Mouse (Mus musculus) liver, embryonic 14.5 days (tissue): ENCODE measurements around the gene Ubash3b.

Experiments used
- CTCF ChIP-seq: IDR thresholded peaks from 2 replicates; pipeline ENCODE4 v1.5.1; 2016; ENCODE audit warnings: antibody characterized with exemption, low read depth, control low read depth
- EP300 ChIP-seq: IDR thresholded peaks from 2 replicates; pipeline ENCODE4 v1.6.1; 2016; ENCODE audit warnings: antibody characterized with exemption, low read depth

- no peak for TF ChIP-seq CTCF
- no peak for TF ChIP-seq EP300
Measured at GRCm38 (mm10) chr9:41075528-41075927, 86.0 kb downstream of the Ubash3b start.
